Mouse (Mus musculus) kidney, adult 9 months (tissue): ENCODE results near the gene Ppara.
A peak's percentile ranks its signal among the peaks of the same experiment; 100 is the strongest.

Source experiments
- DNase-seq: peaks from one replicate; pipeline ENCODE4 v3.0.0; 2022

Ppara gene

GRCm38 (mm10) chr15:85705566-85706332, 29.0 kb upstream of the Ppara start:
- DNase-seq = peak; percentile 96

GRCm38 (mm10) chr15:85706527-85706926, 28.3 kb upstream of the Ppara start:
- DNase-seq = no peak

- peak; percentile 89 for DNase-seq
Observed at GRCm38 (mm10) chr15:85707017-85707416, 27.8 kb upstream of the Ppara start.

- no peak for DNase-seq
Observed at GRCm38 (mm10) chr15:85707458-85708030, 27.2 kb upstream of the Ppara start.

GRCm38 (mm10) chr15:85708217-85708616, 26.6 kb upstream of the Ppara start:
- no peak for DNase-seq

- no peak for DNase-seq
Observed at GRCm38 (mm10) chr15:85708843-85709242, 25.9 kb upstream of the Ppara start.

- peak; percentile 95 for DNase-seq
Observed at GRCm38 (mm10) chr15:85709268-85709973, 25.4 kb upstream of the Ppara start.

GRCm38 (mm10) chr15:85710179-85710578, 24.6 kb upstream of the Ppara start:
- peak; percentile 84 for DNase-seq

GRCm38 (mm10) chr15:85710641-85711580, 23.9 kb upstream of the Ppara start:
- DNase-seq = no peak

- DNase-seq = no peak
Observed at GRCm38 (mm10) chr15:85712565-85713168, 22.1 kb upstream of the Ppara start.

- no peak for DNase-seq
Observed at GRCm38 (mm10) chr15:85713417-85713816, 21.4 kb upstream of the Ppara start.

GRCm38 (mm10) chr15:85715059-85715458, 19.7 kb upstream of the Ppara start:
- no peak for DNase-seq

GRCm38 (mm10) chr15:85716045-85716444, 18.7 kb upstream of the Ppara start:
- peak; percentile 93 for DNase-seq

GRCm38 (mm10) chr15:85716591-85716990, 18.2 kb upstream of the Ppara start:
- no peak for DNase-seq

- DNase-seq = no peak
Observed at GRCm38 (mm10) chr15:85717008-85717407, 17.8 kb upstream of the Ppara start.

GRCm38 (mm10) chr15:85717800-85718199, 17.0 kb upstream of the Ppara start:
- no peak for DNase-seq

GRCm38 (mm10) chr15:85719017-85719416, 15.8 kb upstream of the Ppara start:
- DNase-seq = no peak

- peak; percentile 91 for DNase-seq
Observed at GRCm38 (mm10) chr15:85720366-85720841, 14.4 kb upstream of the Ppara start.

GRCm38 (mm10) chr15:85724271-85725165, 10.3 kb upstream of the Ppara start:
- peak; percentile 85 for DNase-seq

GRCm38 (mm10) chr15:85728224-85728623, 6.6 kb upstream of the Ppara start:
- DNase-seq = no peak

GRCm38 (mm10) chr15:85729256-85729655, 5.5 kb upstream of the Ppara start:
- DNase-seq = no peak
